Mouse (Mus musculus): ENCODE data around the gene Cnih2.

DNA sequence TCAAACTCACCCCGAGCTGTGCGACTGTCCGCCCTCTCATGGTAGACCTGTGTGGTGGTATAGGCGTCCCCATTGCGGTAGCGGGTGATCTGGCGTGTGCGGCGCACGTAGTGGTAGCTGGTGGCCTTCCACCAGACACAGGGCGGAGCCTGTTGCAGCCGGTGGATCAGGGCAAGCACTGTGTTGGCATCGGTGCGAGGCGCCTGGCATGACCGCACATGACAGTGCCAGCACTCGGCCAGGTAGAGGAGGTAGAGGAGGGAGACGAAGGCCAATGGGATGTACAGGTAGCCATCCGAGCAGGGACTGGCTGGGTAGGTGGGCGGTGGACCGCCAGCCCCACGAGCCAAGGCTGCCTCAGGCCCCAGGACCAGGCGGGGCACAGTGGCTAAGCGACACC, 15.7 kb downstream of the Cnih2 start:
- TF ChIP-seq POLR2A (IDR thresholded peaks at IDR 0.05; ENCODE audit: borderline replicate concordance, insufficient read depth, low read length) (no peak), CTCF (IDR thresholded peaks at IDR 0.05; ENCODE audit: borderline replicate concordance, insufficient read depth, low read depth, low read length) (no peak)

Data from cerebellum, adult 2 months (tissue).